Mouse (Mus musculus): ENCODE results near the gene Large2. TPM values are rescaled to one million over a fixed set of nuclear protein-coding genes. Genes with fewer than 3 reads are reported as not detected.

Large2 gene
- total and polyA plus RNA-seq, 3 experiments = 0.19 to 1.5 (median 0.89) TPM

GRCm38 (mm10) chr2:92423156-92423555 is 48.5 kb upstream of the Large2 start:
- H3K27me3 ChIP-seq (replicated peaks) = no peaks in the 10 kb centered on the region
- H3K4me3 ChIP-seq (replicated peaks in 1 of 3; ENCODE audit: low read depth in 2 of 3, low read length in 2 of 3, poor library complexity in 1 of 3) = no peak overlapping the region
- TF ChIP-seq USF1 (IDR thresholded peaks at IDR 0.05; ENCODE audit: low read depth, low read length) (no peak), ZNF384 (IDR thresholded peaks at IDR 0.05; ENCODE audit: low read depth, low read length) (no peak), MAFK (IDR thresholded peaks at IDR 0.05; ENCODE audit: insufficient replicate concordance, low read length) (no peak), MAX (IDR thresholded peaks at IDR 0.05; ENCODE audit: low read length) (no peak), RAD21 (IDR thresholded peaks at IDR 0.05; ENCODE audit: low read depth, low read length) (no peak), ZKSCAN1 (IDR thresholded peaks at IDR 0.05; ENCODE audit: borderline replicate concordance, low read depth, low read length) (no peak), GABPA (IDR thresholded peaks at IDR 0.05; ENCODE audit: insufficient replicate concordance, low read depth, low read length) (no peak), KAT2A (IDR thresholded peaks at IDR 0.05; ENCODE audit: insufficient replicate concordance, low read length) (no peak), NRF1 (IDR thresholded peaks at IDR 0.05; ENCODE audit: low read depth, low read length) (no peak), POLR2AphosphoS2 (IDR thresholded peaks at IDR 0.05; ENCODE audit: low read depth, low read length) (no peak), MEF2A (IDR thresholded peaks at IDR 0.05; ENCODE audit: borderline replicate concordance, low read depth, low read length) (no peak), E2F4 (IDR thresholded peaks at IDR 0.05; ENCODE audit: insufficient replicate concordance, low read depth, low read length) (no peak), TBP (conservative IDR thresholded peaks at IDR 0.05; ENCODE audit: low read depth, low read length) (no peak), POLR2A (IDR thresholded peaks at IDR 0.05; ENCODE audit: low read depth, low read length) (no peak), MXI1 (IDR thresholded peaks at IDR 0.05; ENCODE audit: low read depth, low read length) (no peak), CHD1 (IDR thresholded peaks at IDR 0.05; ENCODE audit: low read depth, low read length) (no peak), ZMIZ1 (IDR thresholded peaks at IDR 0.05; ENCODE audit: low read depth, low read length) (no peak), JUND (conservative IDR thresholded peaks at IDR 0.05; ENCODE audit: low read depth, low read length) (no peak)
- no peaks in the 10 kb centered on the region for H3K9me3 ChIP-seq (replicated peaks; ENCODE audit: low read length)
- H3K79me2 ChIP-seq (replicated peaks; ENCODE audit: control insufficient read depth, extremely low read depth, insufficient read depth, poor library complexity, severe bottlenecking) = peaks cover 9% of the 10 kb centered on the region; the same call in 1 of the 2 replicates
- H3K4me2 ChIP-seq (ENCODE audit: insufficient read depth, low read depth, poor library complexity, severe bottlenecking) = no peak overlapping the region
- H3K9ac ChIP-seq (ENCODE audit: insufficient read depth, low read depth) = no peak overlapping the region
- DNase-seq (ENCODE audit: extremely low read depth) = no peak
- no peak overlapping the region for H3K27ac ChIP-seq (ENCODE audit: insufficient read depth, low read depth)
- H3K36me3 ChIP-seq (replicated peaks in 1 of 2; ENCODE audit: control insufficient read depth in 1 of 2, insufficient read depth in 1 of 2, low read length in 1 of 2) = peaks cover 80 to 99% of the 10 kb centered on the region in 2 experiments
- in situ Hi-C loops (cut with MboI; ENCODE audit: low pct_ligation_motif_present, low pct_unique_long_range_greater_than_20kb, low sequenced_read_pairs) = no loop called here
- peaks cover 0 to 19% of the 10 kb centered on the region in 2 experiments; a peak in 2 of 4 replicates for H3K4me1 ChIP-seq (ENCODE audit: control insufficient read depth in 1 of 2, insufficient read depth in 2 of 2)
- dilution Hi-C loops (cut with MboI; ENCODE audit: extremely low pct_ligation_motif_present, extremely low pct_unique_long_range_greater_than_20kb, low sequenced_read_pairs) = no loop called here

GRCm38 (mm10) chr2:92422388-92423135 is 47.9 kb upstream of the Large2 start:
- Histone ChIP-seq H3K4me3 (replicated peaks in 1 of 3; ENCODE audit: low read depth in 2 of 3, low read length in 2 of 3, poor library complexity in 1 of 3) (no peak overlapping the region), H3K36me3 (replicated peaks in 1 of 2; ENCODE audit: control insufficient read depth in 1 of 2, insufficient read depth in 1 of 2, low read length in 1 of 2) (peaks cover 85 to 100% of the 10 kb centered on the region in 2 experiments), H3K4me2 (ENCODE audit: insufficient read depth, low read depth, poor library complexity, severe bottlenecking) (no peak overlapping the region), H3K27ac (ENCODE audit: insufficient read depth, low read depth) (no peak overlapping the region), H3K9me3 (replicated peaks; ENCODE audit: low read length) (no peaks in the 10 kb centered on the region), H3K9ac (ENCODE audit: insufficient read depth, low read depth) (no peak overlapping the region), H3K79me2 (replicated peaks; ENCODE audit: control insufficient read depth, extremely low read depth, insufficient read depth, poor library complexity, severe bottlenecking) (peaks cover 5% of the 10 kb centered on the region; the same call in 1 of the 2 replicates), H3K4me1 (ENCODE audit: control insufficient read depth in 1 of 2, insufficient read depth in 2 of 2) (peaks cover 0 to 14% of the 10 kb centered on the region in 2 experiments; a peak in 2 of 4 replicates), H3K27me3 (replicated peaks) (no peaks in the 10 kb centered on the region)
- dilution Hi-C loops (cut with MboI; ENCODE audit: extremely low pct_ligation_motif_present, extremely low pct_unique_long_range_greater_than_20kb, low sequenced_read_pairs) = no loop called here
- TF ChIP-seq RAD21 (IDR thresholded peaks at IDR 0.05; ENCODE audit: low read depth, low read length) (no peak; the same call in none of the 2 replicates), ELF1 (IDR thresholded peaks at IDR 0.05; ENCODE audit: low read depth, low read length) (no peak), CTCF (conservative IDR thresholded peaks at IDR 0.05 in 1 of 2, IDR thresholded peaks at IDR 0.05 in 1 of 2; ENCODE audit: low read depth in 2 of 2, low read length in 2 of 2) (peak; percentile 18 to 41; a peak in 2 of 4 replicates)
- in situ Hi-C loops (cut with MboI; ENCODE audit: low pct_ligation_motif_present, low pct_unique_long_range_greater_than_20kb, low sequenced_read_pairs) = no loop called here
- no peak for DNase-seq (ENCODE audit: extremely low read depth)
